Mouse (Mus musculus): Measurements from ENCODE around the gene Xpr1.

DNA sequence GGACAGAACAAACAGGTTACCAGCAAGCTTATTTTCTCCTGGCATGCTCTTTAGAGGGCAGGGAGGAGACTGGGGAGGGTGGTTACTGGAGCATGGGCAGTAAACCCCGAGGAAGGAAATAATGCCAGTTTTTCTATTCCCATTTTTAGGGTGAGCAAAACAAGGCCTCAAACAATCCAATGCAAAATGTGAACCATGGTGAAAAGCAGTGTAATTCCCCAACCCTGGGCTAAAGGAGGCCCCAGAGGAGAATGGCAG is 174.8 kb downstream of the Xpr1 start:
- no peak for TF ChIP-seq CTCF (IDR thresholded peaks at IDR 0.05; ENCODE audit: insufficient read depth, low read depth, low read length)
- TF ChIP-seq POLR2A (IDR thresholded peaks at IDR 0.05; ENCODE audit: insufficient read depth, low read depth, low read length): no peak

Measured in olfactory bulb, adult 2 months (tissue).